Mouse (Mus musculus): ENCODE results near the gene Peak1. TPM values are rescaled to one million over a fixed set of nuclear protein-coding genes. Genes with fewer than 3 reads are reported as not detected.

The Peak1 gene
- polyA plus RNA-seq, 1 experiment from 2014 or later: 6.2 TPM

Small RNA genes within 50 kb of the gene (microRNA-seq; reads per million reads assigned to microRNA genes)
- gene Gm24270 (ENCODE audit: insufficient number of aligned reads): 5.0 reads per million

Other genes starting within 250 kb of the Peak1 start
- gene Hmg20a, start 542 bp upstream of the Peak1 start, polyA plus RNA-seq (2014; fragmentation: Nextera tagmentation; extraction: Ambion mirVana): 73.0 and 74.7 TPM in 2 replicates

Measured in forebrain, embryonic 11.5 days (tissue).